Mouse (Mus musculus) ES-E14 (cell line): ENCODE results near the gene Trpv2.

ENCODE experiments used
- CHD2 ChIP-seq: IDR thresholded peaks from 2 replicates; pipeline ENCODE4 v1.6.1; 2014; ENCODE audit warnings: mild to moderate bottlenecking, low read depth, low read length, inconsistent platforms
- HCFC1 ChIP-seq: IDR thresholded peaks from 2 replicates; pipeline ENCODE4 v1.6.1; 2012; ENCODE audit warnings: low read length, inconsistent platforms, borderline replicate concordance; ENCODE audit not compliant: insufficient read depth
- MAFK ChIP-seq: IDR thresholded peaks from 2 replicates; pipeline ENCODE4 v1.6.1; 2014; ENCODE audit warnings: mild to moderate bottlenecking, low read depth, low read length, inconsistent platforms; ENCODE audit not compliant: insufficient read depth
- ZC3H11A ChIP-seq: IDR thresholded peaks from 2 replicates; pipeline ENCODE4 v1.6.1; 2012; ENCODE audit warnings: low read depth, mild to moderate bottlenecking, inconsistent platforms, low read length, borderline replicate concordance
- ZNF384 ChIP-seq: IDR thresholded peaks from 2 replicates; pipeline ENCODE4 v1.6.1; 2012; ENCODE audit warnings: low read depth, low read length, inconsistent platforms

DNA sequence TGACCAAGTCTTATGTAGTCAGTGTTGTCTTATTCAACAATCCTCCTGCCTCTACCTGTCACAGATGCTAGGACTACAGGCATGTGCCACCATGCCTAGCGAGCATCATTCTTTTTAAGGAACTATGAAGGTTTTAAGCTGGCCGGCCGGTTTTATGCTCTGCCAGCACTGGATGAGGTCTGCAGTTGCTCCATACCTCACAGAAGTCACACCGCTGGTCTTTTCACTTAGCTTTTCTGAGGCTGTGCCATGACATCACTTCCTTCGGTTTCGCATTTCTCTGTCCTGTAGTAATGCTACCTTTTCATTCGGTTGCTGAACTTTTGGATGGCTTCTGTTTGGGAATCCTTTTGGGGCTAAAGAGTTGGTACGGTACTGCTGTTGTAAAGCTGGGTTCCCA is 32.7 kb upstream of the Trpv2 start:
- TF ChIP-seq HCFC1, result no peak
- TF ChIP-seq CHD2, result no peak
- no peak for TF ChIP-seq ZNF384
- no peak for TF ChIP-seq MAFK
- TF ChIP-seq ZC3H11A, result no peak
